Mouse (Mus musculus): ENCODE data around the gene H2-Aa.

Gene H2-Aa

DNA sequence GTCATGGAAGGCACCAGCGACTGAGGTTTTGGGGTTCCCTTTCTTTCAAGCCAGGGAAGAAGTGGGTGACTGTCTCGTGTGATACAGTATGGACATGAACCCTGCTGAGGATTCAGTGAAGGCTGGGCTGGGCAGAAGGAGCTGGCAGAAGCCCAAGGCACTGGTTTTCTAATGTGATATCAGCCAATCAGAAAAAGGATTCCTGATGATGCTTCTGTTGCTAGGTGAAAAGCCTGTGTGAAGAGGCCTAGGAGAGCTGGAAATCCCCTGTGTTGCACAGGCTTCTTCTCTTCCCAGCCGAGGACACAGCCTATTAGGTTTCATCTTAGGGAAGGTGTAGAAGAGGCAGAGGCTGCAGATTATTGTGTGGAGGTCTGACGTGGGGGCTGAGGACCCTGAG lies 26.1 kb downstream of the H2-Aa start:
- peak; percentile 86 to 89 for DNase-seq

DNA sequence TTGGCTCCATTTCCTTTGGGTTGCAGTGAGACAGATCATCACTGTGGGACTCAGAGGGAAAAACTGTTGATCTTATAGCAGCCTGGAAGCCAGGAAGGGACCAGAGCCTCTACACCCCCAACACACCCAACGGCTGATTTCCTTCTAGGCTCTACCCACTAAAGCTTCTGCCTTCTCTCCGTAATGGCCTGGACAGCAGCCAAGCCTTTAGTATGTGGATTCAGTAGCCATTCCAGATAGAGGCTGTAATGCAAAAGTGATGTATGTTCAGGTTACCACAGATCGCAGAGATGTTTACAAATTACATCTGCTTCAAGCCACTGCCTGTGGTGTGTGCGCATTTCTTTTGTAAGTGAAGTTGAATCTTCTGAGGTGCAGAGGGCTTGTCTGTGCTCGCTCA lies 27.1 kb downstream of the H2-Aa start:
- peak; percentile 11 to 24 for DNase-seq

DNA sequence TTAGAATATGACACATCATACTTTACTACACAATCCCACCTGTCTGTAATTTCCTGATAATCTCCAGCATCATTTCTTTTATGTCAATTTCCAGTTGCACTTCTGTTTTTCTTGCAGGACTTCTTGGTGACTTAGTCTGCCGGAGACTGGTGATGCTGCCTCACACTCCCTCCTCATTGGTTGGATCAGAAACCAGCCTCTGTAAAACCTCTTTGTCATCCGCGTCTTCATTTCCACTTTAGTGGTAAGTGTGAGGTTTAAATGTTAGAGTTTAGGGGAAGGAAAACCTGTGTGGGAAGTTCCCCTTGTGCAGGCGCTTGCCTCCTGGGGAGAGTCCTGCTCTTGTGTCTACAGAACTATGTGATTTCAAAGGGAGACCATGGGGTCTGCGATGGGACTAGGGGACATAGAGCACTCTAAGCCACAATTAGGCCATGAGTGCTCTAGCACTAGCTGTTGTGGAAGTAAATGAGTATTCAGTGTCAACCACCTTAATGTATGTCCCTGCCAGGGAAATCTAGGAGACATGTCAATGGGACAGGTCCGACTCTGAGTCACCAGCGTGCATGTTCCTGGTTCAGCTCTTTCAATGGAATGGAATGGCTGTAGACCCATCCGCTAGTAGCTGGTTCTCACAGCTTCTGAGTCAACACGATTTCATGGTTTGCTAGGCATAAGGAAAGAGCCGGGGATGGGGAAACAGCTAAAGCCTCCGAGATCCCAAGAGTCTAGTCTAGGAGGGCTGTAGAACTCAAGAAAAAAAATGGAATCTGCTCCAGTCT lies 29.8 kb downstream of the H2-Aa start, which contains the start of gene H2-Ab1:
TSS of gene H2-Ab1 (plus strand) at position 96 of the 782 bp plus-strand sequence.
- DNase-seq, result peak; percentile 82 to 86

DNA sequence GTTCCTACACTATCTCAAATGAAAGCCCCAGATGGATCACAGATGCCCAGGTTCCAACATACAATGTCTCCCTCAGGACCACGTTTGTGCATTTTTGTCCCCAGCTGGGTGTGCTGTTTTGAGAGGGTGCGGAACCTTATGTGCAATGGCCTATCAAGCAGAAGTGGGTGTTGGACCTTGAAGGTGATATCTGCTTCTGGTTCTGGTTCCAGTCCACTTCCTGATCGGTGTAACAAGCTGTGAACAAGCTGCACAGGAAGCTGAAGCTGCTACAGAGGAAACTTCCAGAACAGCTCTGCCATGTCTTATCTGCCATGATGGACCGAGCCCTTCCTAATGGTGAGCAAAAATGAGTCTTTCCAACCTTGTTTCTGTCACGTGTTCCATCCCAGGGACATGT lies 31.1 kb downstream of the H2-Aa start:
- no peak for DNase-seq

DNA sequence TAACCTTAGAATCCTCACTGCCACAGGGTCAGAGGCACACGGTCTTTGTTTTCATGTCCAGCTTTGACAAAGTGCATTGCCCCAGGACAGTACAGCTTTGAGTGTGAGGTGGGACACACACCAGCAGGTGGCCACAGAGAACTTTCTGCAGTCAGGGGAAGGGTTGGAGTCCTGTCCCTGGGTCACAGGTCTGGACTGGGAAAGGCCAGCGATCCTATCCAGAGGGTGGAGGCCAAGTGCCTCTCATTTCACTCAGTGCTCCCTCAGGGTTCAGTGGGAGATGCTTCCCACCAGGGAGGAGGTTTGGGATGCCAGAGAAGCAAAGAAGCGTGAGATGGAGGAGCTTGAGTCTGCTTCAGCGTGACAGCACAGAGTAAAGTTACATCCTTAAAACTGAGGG lies 36.0 kb downstream of the H2-Aa start:
- no peak for DNase-seq

DNA sequence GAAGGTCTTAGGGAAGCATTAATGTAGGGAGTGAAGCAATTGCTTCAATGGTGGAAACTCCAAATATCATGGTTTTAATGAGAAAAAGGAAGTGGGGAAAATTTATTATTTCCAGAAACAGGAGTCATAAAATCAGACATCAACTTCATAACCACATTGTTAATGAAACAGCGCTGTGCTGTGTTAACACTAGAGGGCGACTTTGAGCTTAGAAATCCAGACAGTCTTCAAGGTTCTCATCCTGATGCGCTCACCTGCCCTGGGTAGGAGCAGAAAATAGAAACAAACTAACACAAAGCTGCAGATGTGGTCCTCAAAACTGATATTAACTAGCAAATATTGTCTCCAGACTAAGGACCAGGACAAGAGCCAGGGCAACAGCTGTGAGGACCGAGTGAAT lies 37.7 kb downstream of the H2-Aa start:
- peak; percentile 66 to 68 for DNase-seq

DNA sequence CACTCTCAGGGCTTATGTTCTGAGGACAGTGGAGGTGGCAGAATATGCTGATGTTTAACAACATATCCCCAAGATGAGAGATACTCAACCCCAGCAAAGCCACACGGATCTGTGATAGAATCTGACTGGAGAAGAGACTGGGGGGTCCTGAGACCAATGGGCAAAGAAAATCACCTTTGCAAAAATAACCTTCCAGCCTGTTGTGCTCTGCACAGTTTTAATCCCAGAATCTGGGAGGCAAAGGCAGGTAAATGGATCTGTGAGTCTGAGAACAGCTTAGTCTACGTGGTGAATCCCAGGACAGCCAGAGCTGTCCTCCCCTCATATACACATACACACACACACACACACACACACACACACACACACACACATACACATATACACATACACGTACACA lies 38.3 kb downstream of the H2-Aa start:
- DNase-seq, result no peak

DNA sequence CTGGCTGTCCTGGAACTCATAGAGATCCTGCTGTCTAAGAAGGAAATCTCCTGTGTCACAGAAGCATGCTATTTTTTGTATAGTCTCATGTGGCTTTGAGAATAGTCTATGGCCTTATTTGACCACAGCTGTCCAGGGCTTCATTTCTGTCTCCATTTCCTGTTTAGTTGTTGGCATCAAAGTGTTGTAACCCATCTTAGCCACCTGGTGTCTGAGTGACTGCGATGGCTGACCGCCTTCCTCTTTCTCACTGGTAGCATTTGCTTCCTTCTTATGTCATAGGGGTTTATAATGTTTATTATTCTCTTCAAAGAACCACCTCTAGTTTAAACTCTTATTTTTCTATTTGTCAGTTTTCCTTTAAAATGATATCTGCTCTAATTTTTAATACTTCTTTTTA lies 38.9 kb downstream of the H2-Aa start:
- DNase-seq, result no peak

DNA sequence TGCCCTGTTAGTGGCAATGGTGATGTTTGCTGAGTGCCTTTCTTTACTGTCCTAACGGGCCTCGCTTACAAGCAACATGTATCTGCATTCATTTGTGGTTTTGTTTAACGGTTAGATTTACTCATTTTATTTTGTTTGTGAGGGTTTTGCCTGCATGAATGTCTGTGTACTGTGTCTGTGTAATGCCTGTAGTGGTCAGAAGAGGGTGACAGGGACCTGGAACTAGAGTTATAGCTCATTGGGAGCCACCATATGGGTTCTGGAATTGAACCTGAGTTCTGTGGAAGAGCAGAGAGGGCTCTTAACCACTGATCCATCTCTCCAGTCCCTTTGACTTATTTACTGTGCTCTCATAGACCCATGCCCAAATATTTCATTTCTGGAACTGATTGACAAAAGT lies 40.6 kb downstream of the H2-Aa start:
- DNase-seq, result peak in 1 of 2 experiments; percentile 23

DNA sequence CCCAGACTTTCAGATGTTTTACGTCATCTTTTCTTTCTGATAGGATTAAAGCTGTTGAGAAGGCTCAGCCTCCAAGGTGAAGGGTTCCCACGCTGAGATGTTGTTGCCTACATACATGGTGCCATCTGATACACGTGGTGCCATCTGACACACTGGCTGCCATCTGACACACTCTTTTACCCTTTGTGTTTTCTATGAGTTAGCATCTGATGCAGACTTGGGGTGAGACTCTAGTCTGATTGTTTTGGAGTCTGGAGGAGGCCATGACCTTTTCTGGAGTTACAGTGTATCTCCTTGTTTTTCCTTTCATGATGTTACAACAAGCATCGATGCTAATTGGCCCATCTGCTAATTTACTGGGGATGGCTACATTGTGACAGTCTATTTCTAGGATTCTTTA lies 43.0 kb downstream of the H2-Aa start:
- no peak for DNase-seq

DNA sequence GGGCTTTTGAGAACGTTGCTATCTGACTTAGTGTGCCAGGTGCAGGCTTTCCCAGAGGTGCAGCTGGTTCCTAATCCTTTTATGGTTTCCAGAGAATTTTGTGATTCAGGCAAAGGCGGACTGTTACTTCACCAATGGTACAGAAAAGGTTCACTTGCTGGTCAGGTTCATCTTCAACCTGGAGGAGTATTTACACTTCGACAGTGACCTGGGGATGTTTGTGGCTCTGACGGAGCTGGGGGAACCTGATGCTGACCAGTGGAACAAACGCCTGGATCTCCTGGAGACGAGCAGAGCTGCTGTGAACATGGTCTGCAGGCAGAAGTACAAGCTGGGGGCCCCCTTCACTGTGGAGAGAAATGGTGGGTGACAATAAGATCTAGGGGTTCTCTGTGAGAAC lies 46.7 kb downstream of the H2-Aa start:
- DNase-seq, result no peak

DNA sequence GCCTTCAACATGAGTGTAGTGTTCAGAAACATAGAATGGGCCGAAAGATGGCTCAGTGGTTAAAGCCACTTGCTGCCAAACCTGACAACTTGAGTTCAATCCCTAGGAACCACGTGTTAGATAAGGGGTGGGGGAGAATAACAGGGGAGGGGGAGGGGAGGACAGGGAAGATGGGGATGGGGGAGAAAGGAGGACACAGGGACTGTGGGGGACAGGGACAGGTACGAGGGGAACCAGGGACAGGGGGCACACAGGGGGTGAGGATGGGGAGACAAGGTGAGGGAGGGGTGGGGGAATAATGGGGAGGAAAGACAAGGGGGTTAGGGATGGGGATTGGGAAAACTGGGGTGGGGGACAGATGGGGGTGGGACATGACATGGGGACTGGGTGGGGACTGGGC lies 47.3 kb downstream of the H2-Aa start:
- no peak for DNase-seq

DNA sequence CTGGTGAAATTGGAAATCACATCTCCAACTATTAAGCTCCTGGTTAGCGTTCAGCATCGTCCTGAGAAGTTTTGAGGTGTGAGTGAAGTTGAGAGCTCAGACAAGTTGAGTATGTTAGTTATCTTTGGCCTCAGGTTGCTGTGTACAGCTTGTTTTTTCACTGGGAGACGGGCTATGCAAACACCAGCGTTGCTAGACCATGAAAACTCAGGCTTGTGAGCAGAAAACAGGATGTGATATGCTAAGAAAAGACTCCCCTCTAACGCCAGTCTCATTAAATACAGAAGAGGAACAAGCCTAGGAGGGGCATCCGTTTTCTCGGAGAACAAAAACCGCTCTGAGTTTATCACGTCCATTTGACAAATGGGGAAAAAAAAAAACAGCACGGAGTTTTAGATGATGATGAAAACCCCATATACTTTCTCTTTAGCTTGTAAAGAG lies 48.0 kb downstream of the H2-Aa start:
- no peak for DNase-seq

DNA sequence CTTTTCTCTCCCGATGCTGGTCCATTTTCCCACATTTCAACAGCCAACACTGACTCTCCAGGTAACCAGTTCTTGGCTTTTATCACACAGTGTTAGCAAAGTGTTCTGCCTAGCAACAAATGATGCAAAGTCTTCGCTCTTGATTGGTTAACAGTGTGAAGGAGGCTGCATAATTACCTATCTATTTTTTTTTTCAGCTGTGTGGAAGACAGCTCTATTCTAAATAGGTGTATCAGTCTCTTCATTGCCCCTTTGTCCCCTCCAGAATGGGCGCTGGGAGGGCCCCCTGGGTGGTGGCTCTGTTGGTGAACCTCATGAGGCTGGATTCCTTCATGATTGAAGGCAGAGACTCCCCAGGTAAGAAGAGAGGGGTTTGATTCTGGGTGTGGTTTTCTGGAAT lies 48.9 kb downstream of the H2-Aa start, which contains the start of gene H2-Ob:
TSS of gene H2-Ob (plus strand) at position 198 of the 400 bp plus-strand sequence.
- peak; percentile 42 to 57 for DNase-seq

DNA sequence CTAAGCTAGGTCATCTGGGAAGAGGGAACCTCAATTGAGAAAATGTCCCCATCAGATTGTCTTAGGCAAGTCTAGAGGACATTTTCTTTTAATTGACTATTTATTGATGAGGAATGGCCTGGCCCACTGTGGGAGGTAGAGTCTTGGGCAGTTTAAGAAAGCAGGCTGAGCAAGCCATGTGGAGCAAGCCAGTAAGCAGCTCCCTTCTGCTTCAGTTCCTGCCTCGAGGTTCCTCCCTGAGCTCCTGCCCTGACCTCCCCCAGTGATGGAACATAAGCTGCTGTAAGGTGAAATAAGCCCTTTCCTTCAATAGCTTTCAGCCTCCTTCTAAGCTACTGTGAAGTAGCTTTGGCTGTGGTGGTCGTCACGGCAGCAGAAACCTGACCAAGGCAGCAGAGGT lies 49.9 kb downstream of the H2-Aa start:
- DNase-seq, result no peak

DNA sequence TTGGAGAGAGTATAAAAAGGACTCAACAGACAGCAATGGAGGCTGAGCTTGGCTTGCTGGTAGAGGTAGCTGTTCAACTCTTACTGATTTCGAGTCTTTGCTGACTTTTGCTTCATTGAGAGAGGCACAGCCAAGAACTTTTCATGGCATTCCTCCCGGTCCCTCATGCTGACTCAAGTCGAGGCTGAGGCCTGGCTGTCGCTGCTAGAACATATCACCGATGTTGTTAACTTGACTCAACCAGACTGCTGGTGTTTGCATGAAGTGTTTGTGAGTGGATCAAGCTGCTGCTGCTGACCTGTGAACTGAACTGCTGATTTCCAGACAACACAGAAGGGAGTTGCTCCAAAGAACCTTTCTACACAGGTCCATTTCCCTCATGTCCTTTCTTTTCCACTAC lies 50.9 kb downstream of the H2-Aa start:
- DNase-seq, result no peak

DNA sequence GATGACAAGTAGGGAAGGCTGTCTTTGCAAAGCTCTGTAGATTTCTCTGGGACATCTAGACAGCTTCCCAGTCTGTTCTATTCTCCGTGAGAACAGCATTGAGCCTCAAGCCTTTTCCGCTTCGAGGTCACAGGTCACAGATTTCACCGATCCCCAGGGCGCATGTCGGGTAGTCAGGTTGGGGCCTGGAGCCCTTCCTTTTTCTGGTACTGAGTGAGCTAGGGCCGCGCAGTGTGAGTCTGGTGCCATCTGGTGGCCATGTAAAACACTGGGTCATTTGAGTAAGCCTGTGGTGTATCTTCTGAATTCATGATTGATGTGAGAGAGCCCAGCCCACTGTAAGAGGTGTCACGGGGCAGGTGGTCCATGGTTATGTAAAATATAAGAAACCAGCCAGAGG lies 52.7 kb downstream of the H2-Aa start:
- DNase-seq, result peak; percentile 79 to 85

All from cerebellum, postnatal 14 days (tissue).